Mouse (Mus musculus): ENCODE data around the gene Gfer.

The Gfer gene

DNA sequence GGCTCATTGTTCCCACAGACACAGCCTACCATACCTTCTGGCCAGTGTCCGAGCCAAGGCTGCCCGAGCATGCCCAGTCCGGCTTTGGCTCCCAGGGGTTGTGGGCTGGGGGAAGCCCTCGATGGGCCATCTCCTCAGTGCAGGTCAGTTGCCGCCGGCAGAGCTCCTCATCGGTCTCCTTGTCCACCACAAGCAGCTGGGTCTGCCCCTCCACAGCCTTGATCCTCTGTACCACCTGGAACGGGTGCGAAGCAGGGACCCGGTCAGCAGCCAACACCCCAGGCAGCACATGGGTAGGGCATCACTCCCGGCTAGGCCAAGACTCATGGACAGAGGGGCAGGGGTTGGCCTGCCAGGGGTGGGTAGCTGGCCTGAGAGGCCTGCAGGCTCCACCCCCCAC, 48.5 kb downstream of the Gfer start:
- DNase-seq (ENCODE audit: low spot score), result no peak

GRCm38 (mm10) chr17:24646381-24646780, 49.6 kb downstream of the Gfer start:
- DNase-seq (ENCODE audit: low spot score), result no peak

- DNase-seq (ENCODE audit: low spot score), result peak; percentile 72
Observed at GRCm38 (mm10) chr17:24645916-24646315, 50.0 kb downstream of the Gfer start.

DNA sequence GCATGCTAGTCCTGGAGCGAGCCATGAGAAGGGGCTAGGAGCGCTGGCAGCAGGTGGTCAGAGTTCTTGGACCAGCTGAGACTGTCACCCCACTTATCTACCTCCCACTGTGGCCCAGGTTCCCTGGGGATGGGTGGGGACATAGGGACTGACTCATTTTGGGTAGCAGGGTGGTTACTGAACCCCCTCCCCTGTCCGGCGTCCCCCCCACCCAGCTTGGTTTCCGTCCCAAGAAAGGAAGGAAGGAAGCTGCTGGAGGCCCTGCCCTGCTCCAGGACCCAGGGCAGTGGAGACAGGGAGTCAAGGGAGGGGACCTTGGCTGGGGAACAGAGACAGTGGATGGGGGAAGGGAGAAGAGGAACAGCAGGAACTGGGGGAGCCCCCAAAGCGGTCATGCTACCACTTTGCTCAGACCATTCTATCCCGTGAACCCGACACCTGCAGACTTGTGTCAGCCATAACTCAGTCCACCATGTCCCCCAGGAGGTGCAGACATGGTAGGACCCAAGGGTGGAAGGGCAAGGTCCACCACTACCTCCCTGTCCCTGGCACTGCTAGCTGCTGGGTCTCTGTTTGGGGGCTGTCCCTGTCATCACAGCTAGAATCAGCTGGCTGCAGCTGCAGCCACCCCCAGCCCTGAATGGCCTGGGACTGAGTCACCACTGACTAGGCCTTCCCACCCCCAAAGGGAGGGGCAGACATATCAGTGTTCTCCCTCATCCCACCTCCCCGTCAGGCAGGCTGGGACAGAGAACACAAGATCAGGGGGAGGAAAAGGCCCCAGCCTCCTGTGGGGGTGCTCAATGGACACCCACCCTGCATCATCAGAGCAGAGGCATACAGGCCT, 50.9 kb downstream of the Gfer start:
- peak; percentile 80 for DNase-seq (ENCODE audit: low spot score)

DNA sequence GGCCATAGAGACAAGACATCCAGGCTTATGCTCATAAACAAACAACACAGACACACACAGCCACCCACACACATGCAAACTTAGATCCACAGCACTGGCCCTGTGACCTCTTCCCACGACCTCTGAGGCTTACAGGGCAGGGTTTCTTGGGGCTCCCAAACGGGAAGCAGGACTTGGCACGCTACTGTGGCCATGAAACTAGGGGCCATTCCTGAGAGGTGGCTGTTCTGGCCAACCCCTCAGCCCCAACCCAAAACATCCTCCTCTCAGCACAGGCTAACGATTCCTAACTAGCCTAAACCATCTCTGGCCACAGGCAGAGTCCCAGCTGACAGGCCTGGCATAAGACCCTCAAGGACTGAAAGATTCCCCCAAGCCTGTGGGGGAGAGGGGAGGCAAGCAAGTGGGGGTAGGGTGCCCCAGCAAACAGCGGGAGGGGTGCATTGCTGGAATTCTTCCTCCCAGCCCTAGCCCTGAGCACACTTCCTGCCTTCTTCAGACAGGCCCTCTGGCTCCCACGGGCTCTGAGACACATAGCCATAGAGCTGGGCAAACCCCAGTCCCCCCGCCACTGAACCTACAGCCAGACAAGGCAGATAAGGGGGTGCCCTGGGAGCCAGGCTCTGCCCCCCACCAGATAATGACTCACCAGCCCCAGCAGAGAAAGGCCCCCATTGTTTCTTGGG, 51.8 kb downstream of the Gfer start:
- DNase-seq (ENCODE audit: low spot score), result peak; percentile 68

Data from lung, postnatal 25 days (tissue).